Mouse (Mus musculus) kidney, postnatal 0 days (tissue): ENCODE measurements around the gene Pla2g4b. TPM values are rescaled to one million over a fixed set of nuclear protein-coding genes. Genes with fewer than 3 reads are reported as not detected.

Source experiments
- ATAC-seq: fragments of 200-750 bp; cut with Nextera tagmentation; replicated peaks from 2 replicates; pipeline ENCODE4 v1.8.0; 2017; ENCODE audit warnings: low read depth, moderate number of reproducible peaks, moderate TSS enrichment, moderate library complexity; ENCODE audit not compliant: low FRiP score
- DNase-seq: peaks from one replicate; pipeline ENCODE4 v3.0.0-alpha.2; 2016; ENCODE audit warnings: low spot score
- H3K27ac ChIP-seq: fragments of 300-500 bp; sonication (generic); 2 replicates; pipeline ENCODE4 v1.5.1; 2014; ENCODE audit warnings: mild to moderate bottlenecking
- H3K27me3 ChIP-seq: fragments of 300-500 bp; sonication (generic); 2 replicates; pipeline ENCODE4 v1.6.1; 2014; ENCODE audit warnings: low read length, mixed read lengths; ENCODE audit not compliant: insufficient read depth
- H3K36me3 ChIP-seq: fragments of 300-500 bp; sonication (generic); 2 replicates; pipeline ENCODE4 v1.6.1; 2014; ENCODE audit warnings: low read length, mixed read lengths; ENCODE audit not compliant: insufficient read depth
- H3K4me1 ChIP-seq: fragments of 300-500 bp; sonication (generic); replicated peaks from 2 replicates; pipeline ENCODE4 v1.6.1; 2014; ENCODE audit warnings: antibody characterized with exemption, low read length, mixed read lengths; ENCODE audit not compliant: insufficient read depth
- H3K4me2 ChIP-seq: fragments of 300-500 bp; sonication (generic); 2 replicates; pipeline ENCODE4 v1.6.1; 2014; ENCODE audit warnings: mild to moderate bottlenecking, low read length, moderate library complexity, mixed read lengths
- H3K4me3 ChIP-seq: fragments of 300-500 bp; sonication (generic); replicated peaks from 2 replicates; pipeline ENCODE4 v1.5.1; 2014; ENCODE audit warnings: low read depth, low read length
- H3K9ac ChIP-seq: fragments of 300-500 bp; sonication (generic); 2 replicates; pipeline ENCODE4 v1.6.1; 2014; ENCODE audit warnings: low read depth, low read length
- H3K9me3 ChIP-seq: fragments of 300-500 bp; sonication (generic); replicated peaks from 2 replicates; pipeline ENCODE4 v1.6.1; 2016; ENCODE audit warnings: low read length, inconsistent platforms, mixed read lengths
- CTCF ChIP-seq: IDR thresholded peaks from 2 replicates; pipeline ENCODE4 v1.5.1; 2016; ENCODE audit warnings: antibody characterized with exemption, low read depth, mild to moderate bottlenecking, moderate library complexity
- WGBS: fragments of 180-500 bp; shearing (Covaris S2); extraction: QIAGEN DNeasy Blood & Tissue Kit; methylation state at CpG from one replicate; pipeline ENCODE4 v1.1.7; 2014; 5-methylcytosine and 5-hydroxymethylcytosine counted together
- polyA plus RNA-seq: library from polyadenylated mRNA; unstranded; fragments of >200 nt; fragmentation: Nextera tagmentation; extraction: Ambion mirVana; gene quantifications from 2 replicates; pipeline ENCODE4 v1.2.1, GENCODE M21; 2015

The Pla2g4b gene
- polyA plus RNA-seq, 1 experiment from 2014 or later, result 0.29 TPM

- TF ChIP-seq CTCF, result no peak
- H3K4me3 ChIP-seq, result no peak overlapping the region
- no peaks in the 10 kb centered on the region for H3K27me3 ChIP-seq
- ATAC-seq (no peak), DNase-seq (no peak)
- H3K36me3 ChIP-seq, result no peaks in the 10 kb centered on the region
- H3K9ac ChIP-seq, result no peak overlapping the region
- H3K4me1 ChIP-seq, result 0 out of 2 replicates have a peak, but pooled peaks cover 2% of the 10 kb centered on the region
- no peaks in the 10 kb centered on the region for H3K9me3 ChIP-seq
- WGBS, result 78% methylated on average over 3 of the region's 3 CpGs
- H3K4me2 ChIP-seq, result no peak overlapping the region
- H3K27ac ChIP-seq, result no peak overlapping the region
These were observed 33.0 kb downstream of the Pla2g4b start for GRCm38 (mm10) chr2:120066224-120066623.

GRCm38 (mm10) chr2:120068555-120069465, 35.6 kb downstream of the Pla2g4b start:
- no peak overlapping the region for H3K4me3 ChIP-seq
- no peaks in the 10 kb centered on the region for H3K9me3 ChIP-seq
- 47% methylated on average over 16 of the region's 16 CpGs for WGBS
- no peak overlapping the region for H3K27ac ChIP-seq
- DNase-seq (peak; percentile 81), ATAC-seq (peak; percentile 52; the same call in 1 of the 2 replicates)
- H3K9ac ChIP-seq, result no peak overlapping the region
- H3K4me2 ChIP-seq, result no peak overlapping the region
- H3K27me3 ChIP-seq, result no peaks in the 10 kb centered on the region
- peak; percentile 77 for TF ChIP-seq CTCF
- no peaks in the 10 kb centered on the region for H3K36me3 ChIP-seq
- H3K4me1 ChIP-seq, result no peaks in the 10 kb centered on the region

GRCm38 (mm10) chr2:120069466-120069990, 36.3 kb downstream of the Pla2g4b start:
- DNase-seq (no peak), ATAC-seq (no peak)
- Histone ChIP-seq H3K9me3 (no peaks in the 10 kb centered on the region), H3K4me3 (no peak overlapping the region), H3K36me3 (no peaks in the 10 kb centered on the region), H3K9ac (no peak overlapping the region), H3K27ac (no peak overlapping the region), H3K4me1 (no peaks in the 10 kb centered on the region), H3K4me2 (no peak overlapping the region), H3K27me3 (no peaks in the 10 kb centered on the region)
- TF ChIP-seq CTCF, result no peak
- WGBS, result 64% methylated on average over 8 of the region's 8 CpGs

GRCm38 (mm10) chr2:120074096-120074495, 40.9 kb downstream of the Pla2g4b start:
- ATAC-seq, result no peak
- Histone ChIP-seq H3K4me3 (no peak overlapping the region), H3K4me1 (peaks cover 6% of the 10 kb centered on the region; the same call in 1 of the 2 replicates), H3K9ac (no peak overlapping the region), H3K27me3 (0 out of 2 replicates have a peak, but pooled peaks cover 5% of the 10 kb centered on the region), H3K9me3 (no peaks in the 10 kb centered on the region), H3K4me2 (no peak overlapping the region), H3K27ac (no peak overlapping the region), H3K36me3 (no peaks in the 10 kb centered on the region)
- TF ChIP-seq CTCF, result no peak
- WGBS, result 92% methylated on average over 4 of the region's 4 CpGs
- no peak for DNase-seq

GRCm38 (mm10) chr2:120076076-120076705, 43.0 kb downstream of the Pla2g4b start:
- H3K9ac ChIP-seq, result peak overlapping the region; percentile 18; the same call in 1 of the 2 replicates
- peak overlapping the region; percentile 57 for H3K4me2 ChIP-seq
- DNase-seq, result peak; percentile 67
- H3K4me3 ChIP-seq, result peak overlapping the region; percentile 34
- ATAC-seq, result peak; percentile 19; the same call in 1 of the 2 replicates
- peaks cover 6% of the 10 kb centered on the region; the same call in 1 of the 2 replicates for H3K4me1 ChIP-seq
- H3K27ac ChIP-seq, result no peak overlapping the region
- no peaks in the 10 kb centered on the region for H3K36me3 ChIP-seq
- 1% methylated on average over 36 of the region's 36 CpGs for WGBS
- H3K9me3 ChIP-seq, result no peaks in the 10 kb centered on the region
- TF ChIP-seq CTCF, result peak; percentile 75
- H3K27me3 ChIP-seq, result 0 out of 2 replicates have a peak, but pooled peaks cover 5% of the 10 kb centered on the region

GRCm38 (mm10) chr2:120082416-120082815, 49.2 kb downstream of the Pla2g4b start:
- WGBS, result 73% methylated on average over 2 of the region's 2 CpGs
- peak; percentile 31; the same call in 1 of the 2 replicates for TF ChIP-seq CTCF
- Histone ChIP-seq H3K4me2 (no peak overlapping the region), H3K4me3 (no peak overlapping the region), H3K9ac (no peak overlapping the region), H3K4me1 (no peaks in the 10 kb centered on the region), H3K27ac (no peak overlapping the region), H3K36me3 (no peaks in the 10 kb centered on the region), H3K27me3 (no peaks in the 10 kb centered on the region), H3K9me3 (no peaks in the 10 kb centered on the region)
- no peak for ATAC-seq
- DNase-seq, result no peak
